Mouse (Mus musculus): Measurements from ENCODE around the gene 1700018B08Rik.

Gene 1700018B08Rik

GRCm38 (mm10) chr8:121544276-121544785 is at the start of gene 1700018B08Rik:
1700018B08Rik (minus strand) TSS chr8:121544320.
- DNase-seq (ENCODE audit: low spot score in 2 of 2): no peak

DNA sequence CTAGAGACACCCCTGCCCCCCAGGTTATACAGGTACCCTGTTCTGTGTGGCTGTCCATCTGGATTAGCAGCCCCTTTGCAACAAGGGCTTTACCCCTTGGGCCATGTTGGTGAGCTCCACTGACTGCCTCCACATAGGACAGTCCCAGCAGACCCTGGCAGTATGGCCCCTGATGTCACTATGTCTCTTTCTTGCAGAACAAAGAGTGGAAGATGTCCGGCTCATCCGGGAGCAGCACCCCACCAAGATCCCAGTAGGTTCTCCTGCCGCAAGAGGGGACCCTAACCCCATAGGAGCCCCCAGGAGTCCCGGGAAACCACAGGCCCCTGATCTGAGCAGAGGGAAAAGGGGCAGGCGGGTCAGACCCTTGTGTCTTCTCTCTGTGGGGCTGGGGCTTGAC is 49.2 kb upstream of the 1700018B08Rik start:
- no peak for DNase-seq (ENCODE audit: low spot score in 2 of 2)

- DNase-seq (ENCODE audit: low spot score in 2 of 2): peak; percentile 59 to 77
Measured at GRCm38 (mm10) chr8:121591178-121592066, 47.3 kb upstream of the 1700018B08Rik start.

DNA sequence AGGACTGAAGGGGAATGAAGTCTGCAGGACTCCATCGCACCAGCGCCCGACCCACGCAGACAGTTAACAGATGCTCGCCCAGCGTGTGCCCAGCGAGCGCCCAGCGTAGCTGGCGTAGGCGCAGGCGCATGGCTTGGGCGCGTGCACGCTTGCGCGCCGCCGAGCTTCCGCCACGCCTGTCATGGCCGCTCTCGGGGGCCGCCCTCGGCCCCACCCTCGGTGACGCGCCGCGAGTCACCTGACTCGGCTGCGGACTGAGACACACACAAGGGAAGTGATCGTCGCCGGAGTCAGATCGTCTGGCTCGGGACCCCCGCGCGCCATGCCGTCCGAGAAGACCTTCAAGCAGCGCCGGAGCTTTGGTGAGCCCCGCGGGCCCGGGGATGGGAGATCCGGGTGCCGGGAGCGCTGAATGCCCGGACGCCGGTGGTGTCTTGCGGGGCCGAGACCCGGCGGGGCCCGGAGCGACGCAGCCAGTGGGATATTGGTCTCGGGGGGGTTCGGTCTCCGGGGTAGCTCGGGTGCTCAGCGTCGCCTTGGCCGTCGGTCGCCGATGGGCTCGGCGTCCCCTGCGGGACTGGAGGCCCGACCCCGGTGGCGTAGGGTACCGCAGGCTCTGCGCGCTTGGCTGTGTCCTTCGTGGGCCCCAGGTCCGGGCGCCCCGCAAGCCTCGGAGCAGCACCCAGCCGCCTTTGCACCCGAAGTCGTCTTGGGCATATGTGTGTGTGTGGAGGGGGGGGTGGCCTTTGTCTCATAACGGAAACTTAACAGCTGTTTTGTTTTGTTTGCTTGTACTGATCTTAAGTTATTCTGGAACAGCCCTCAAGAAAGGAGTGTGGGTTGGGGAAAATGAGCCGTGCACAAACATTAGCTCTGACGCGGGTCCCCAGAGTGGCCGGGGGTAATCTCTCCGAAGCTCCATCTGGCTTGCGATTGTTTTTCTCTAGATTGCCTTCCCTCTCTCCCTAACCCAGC is 46.4 kb upstream of the 1700018B08Rik start, which contains the start of gene Map1lc3b:
Gene Map1lc3b, plus strand, starts transcription at position 159 of the 975 bp plus-strand sequence.
- DNase-seq (ENCODE audit: low spot score in 2 of 2): peak; percentile 96 to 99

DNA sequence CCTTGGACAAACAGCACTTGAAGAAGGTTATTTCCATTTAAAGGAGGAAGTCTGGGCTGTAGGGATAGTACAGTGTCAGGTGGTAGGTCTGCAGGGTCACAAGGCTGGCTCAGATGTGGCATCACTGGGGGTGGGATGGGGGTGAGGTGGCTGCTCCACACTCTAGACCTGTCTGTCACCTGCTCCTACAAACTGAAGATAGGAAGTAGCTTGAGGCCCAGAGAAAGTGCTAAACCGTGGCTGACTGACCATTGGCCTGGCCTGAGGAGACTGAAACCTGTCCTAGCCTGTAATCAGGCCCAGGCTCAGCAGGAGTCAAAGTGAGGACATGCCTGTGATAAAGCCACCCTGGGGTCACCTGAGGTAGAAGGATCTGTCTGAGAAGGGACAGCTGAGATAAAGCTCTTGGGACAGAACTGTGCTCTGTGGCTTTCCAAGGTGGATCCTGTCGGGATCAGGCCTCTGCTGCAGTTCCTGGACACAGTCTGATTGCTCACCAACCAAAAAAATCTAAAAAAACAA is 45.1 kb upstream of the 1700018B08Rik start:
- DNase-seq (ENCODE audit: low spot score in 2 of 2): peak in 1 of 2 experiments; percentile 55

DNA sequence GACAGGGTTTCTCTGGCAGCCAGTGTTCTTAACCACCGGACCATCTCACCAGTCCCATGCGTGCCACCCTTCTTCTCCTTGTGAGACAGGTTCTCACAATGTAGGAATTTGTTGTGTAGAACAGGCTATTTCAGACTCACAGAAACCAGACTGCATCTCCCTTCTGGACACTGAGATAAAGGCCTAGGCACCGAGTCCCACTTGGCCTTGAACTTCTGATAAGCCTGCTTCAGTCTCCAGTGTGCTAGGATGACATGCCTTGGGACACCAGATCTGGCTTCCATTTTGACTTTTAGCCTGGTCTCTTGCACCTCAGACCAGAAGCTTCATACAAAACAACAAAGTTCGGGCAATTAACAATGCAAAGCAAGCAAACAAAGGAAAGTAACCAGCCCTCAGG is 44.6 kb upstream of the 1700018B08Rik start:
- peak in 1 of 2 experiments; percentile 55 for DNase-seq (ENCODE audit: low spot score in 2 of 2)

- DNase-seq (ENCODE audit: low spot score in 2 of 2): peak; percentile 99 to 100
Measured at GRCm38 (mm10) chr8:121585159-121585825, 41.2 kb upstream of the 1700018B08Rik start.

DNA sequence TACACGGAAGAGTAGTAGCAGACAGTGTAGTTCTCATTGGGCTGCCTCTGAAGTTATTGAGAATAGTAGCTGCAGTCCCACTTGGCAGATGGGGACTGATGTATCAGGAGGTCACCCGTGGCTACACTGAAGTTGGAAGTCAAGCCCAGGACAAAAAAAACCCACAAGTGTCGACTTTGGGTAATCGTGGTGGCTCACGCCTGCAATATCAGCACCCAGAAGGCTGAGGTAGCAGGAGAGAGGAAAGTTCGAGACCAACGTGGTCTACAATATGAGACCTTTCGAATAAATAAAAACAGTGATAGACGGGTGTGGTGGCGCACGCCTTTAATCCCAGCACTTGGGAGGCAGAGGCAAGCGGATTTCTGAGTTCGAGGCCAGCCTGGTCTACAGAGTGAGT is 40.6 kb upstream of the 1700018B08Rik start:
- DNase-seq (ENCODE audit: low spot score in 2 of 2): peak; percentile 43

DNA sequence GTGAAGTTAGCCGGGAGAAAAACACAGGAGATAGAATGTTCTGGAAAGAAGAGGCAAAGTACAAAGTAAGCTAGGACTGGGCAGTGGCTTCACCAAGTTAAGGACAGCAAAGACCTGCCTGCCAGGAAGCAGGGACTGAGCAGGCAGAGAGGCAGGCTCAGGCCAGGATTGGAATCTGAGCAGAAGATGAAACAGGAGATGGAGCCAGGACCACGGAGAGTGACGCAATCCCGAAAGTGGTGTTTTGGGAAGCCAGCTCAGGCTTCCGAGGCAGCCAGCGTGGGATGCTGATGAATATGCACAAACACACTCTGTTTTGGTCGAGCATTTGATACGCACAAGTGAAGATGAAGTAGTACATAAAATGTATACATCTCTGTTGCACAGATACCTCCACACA is 39.5 kb upstream of the 1700018B08Rik start:
- no peak for DNase-seq (ENCODE audit: low spot score in 2 of 2)

- no peak for DNase-seq (ENCODE audit: low spot score in 2 of 2)
Measured at GRCm38 (mm10) chr8:121580465-121580864, 36.3 kb upstream of the 1700018B08Rik start.

- peak; percentile 78 to 98 for DNase-seq (ENCODE audit: low spot score in 2 of 2)
Measured at GRCm38 (mm10) chr8:121578676-121579451, 34.7 kb upstream of the 1700018B08Rik start, which contains the start of gene Fbxo31. Fbxo31 (minus strand) TSS chr8:121578806.

- peak in 1 of 2 experiments; percentile 29 for DNase-seq (ENCODE audit: low spot score in 2 of 2)
Measured at GRCm38 (mm10) chr8:121577751-121578675, 33.9 kb upstream of the 1700018B08Rik start.

DNA sequence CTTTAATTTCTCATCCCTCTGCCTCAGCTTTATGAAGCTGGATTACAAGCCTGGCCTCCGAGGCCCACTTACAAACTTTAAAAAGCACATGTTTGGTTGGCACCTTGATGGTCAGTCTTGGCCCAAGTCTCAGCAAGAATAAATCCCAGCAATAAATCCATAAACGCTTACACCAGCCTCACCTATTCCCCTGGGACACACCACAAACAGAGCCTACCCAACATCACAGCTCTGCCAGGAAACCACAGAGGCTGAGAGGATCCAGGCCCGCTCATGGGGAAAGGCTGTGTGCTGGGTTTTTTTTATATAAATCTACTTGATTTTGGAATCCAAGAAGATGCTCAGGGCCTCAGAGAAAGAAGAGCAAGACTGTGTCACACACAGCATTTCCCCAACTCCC is 31.5 kb upstream of the 1700018B08Rik start:
- DNase-seq (ENCODE audit: low spot score in 2 of 2): no peak

- peak in 1 of 2 experiments; percentile 55 for DNase-seq (ENCODE audit: low spot score in 2 of 2)
Measured at GRCm38 (mm10) chr8:121573275-121573674, 29.2 kb upstream of the 1700018B08Rik start.

- DNase-seq (ENCODE audit: low spot score in 2 of 2): no peak
Measured at GRCm38 (mm10) chr8:121572121-121572520, 28.0 kb upstream of the 1700018B08Rik start.

GRCm38 (mm10) chr8:121570801-121571200 is 26.7 kb upstream of the 1700018B08Rik start:
- DNase-seq (ENCODE audit: low spot score in 2 of 2): no peak

DNA sequence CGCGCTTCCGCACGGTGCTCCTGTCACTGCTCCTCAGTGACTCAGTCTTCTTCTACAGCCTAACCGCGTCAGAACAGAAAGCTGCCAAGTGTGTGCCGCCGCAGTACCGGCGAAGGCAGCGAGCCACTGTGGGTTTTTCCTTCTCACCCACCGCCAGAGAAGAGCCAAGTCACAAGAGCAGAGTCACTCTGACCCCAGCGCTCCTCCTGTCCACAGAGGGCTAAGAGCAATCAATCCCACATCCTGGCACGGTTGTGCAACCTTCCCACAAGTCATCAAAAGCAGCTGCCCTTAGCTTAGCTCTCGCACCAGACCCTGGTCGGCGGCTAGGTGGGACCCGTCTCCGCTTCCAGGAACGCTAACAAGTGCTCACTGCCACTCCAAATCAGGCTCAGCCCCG is 26.2 kb upstream of the 1700018B08Rik start:
- DNase-seq (ENCODE audit: low spot score in 2 of 2): no peak

- DNase-seq (ENCODE audit: low spot score in 2 of 2): no peak
Measured at GRCm38 (mm10) chr8:121568321-121568720, 24.2 kb upstream of the 1700018B08Rik start.

- no peak for DNase-seq (ENCODE audit: low spot score in 2 of 2)
Measured at GRCm38 (mm10) chr8:121563701-121564100, 19.6 kb upstream of the 1700018B08Rik start.

Measured in spleen, postnatal 10 days (tissue).